Mouse (Mus musculus) heart, embryonic 16.5 days (tissue): Measurements from ENCODE around the gene Dst. TPM values are rescaled to one million over a fixed set of nuclear protein-coding genes. Genes with fewer than 3 reads are reported as not detected.
"Not testable (repeated sequence)": the region's sequence is repeated elsewhere in the genome, so short reads cannot be mapped to it uniquely, and the experiment has no call there.

Source experiments
- ATAC-seq: fragments of 200-750 bp; cut with Nextera tagmentation; replicated peaks from 2 replicates; pipeline ENCODE4 v1.8.0; 2017; ENCODE audit warnings: moderate number of reproducible peaks; ENCODE audit not compliant: insufficient read depth, low FRiP score; ENCODE audit errors: extremely low read depth
- H3K27ac ChIP-seq: fragments of 300-500 bp; sonication (generic); 2 replicates; pipeline ENCODE4 v1.5.1; 2014; ENCODE audit warnings: mild to moderate bottlenecking, low read length, control low read depth, moderate library complexity
- H3K27me3 ChIP-seq: fragments of 300-500 bp; sonication (generic); 2 replicates; pipeline ENCODE4 v1.6.1; 2014; ENCODE audit warnings: low read length, mixed read lengths; ENCODE audit not compliant: control insufficient read depth, insufficient read depth
- H3K36me3 ChIP-seq: fragments of 300-500 bp; sonication (generic); 2 replicates; pipeline ENCODE4 v1.6.1; 2014; ENCODE audit not compliant: control insufficient read depth, insufficient read depth
- H3K4me1 ChIP-seq: fragments of 300-500 bp; sonication (generic); 2 replicates; pipeline ENCODE4 v1.6.1; 2014; ENCODE audit warnings: low read length, mixed read lengths; ENCODE audit not compliant: control insufficient read depth, insufficient read depth
- H3K4me2 ChIP-seq: fragments of 300-500 bp; sonication (generic); 2 replicates; pipeline ENCODE4 v1.6.1; 2014; ENCODE audit warnings: low read depth, mild to moderate bottlenecking, control low read depth, low read length
- H3K4me3 ChIP-seq: fragments of 300-500 bp; sonication (generic); 2 replicates; pipeline ENCODE4 v1.5.1; 2014; ENCODE audit warnings: mild to moderate bottlenecking, control low read depth, low read length
- H3K9ac ChIP-seq: fragments of 300-500 bp; sonication (generic); 2 replicates; pipeline ENCODE4 v1.6.1; 2014; ENCODE audit warnings: low read length, control low read depth
- H3K9me3 ChIP-seq: fragments of 300-500 bp; sonication (generic); replicated peaks from 2 replicates; pipeline ENCODE4 v1.6.1; 2016; ENCODE audit warnings: low read length; ENCODE audit not compliant: control insufficient read depth
- WGBS: fragments of 180-500 bp; shearing (Covaris S2); extraction: QIAGEN DNeasy Blood & Tissue Kit; methylation state at CpG from one replicate; pipeline ENCODE4 v1.1.7; 2014; 5-methylcytosine and 5-hydroxymethylcytosine counted together
- polyA plus RNA-seq: library from polyadenylated mRNA; unstranded; fragments of >200 nt; fragmentation: Nextera tagmentation; extraction: Ambion mirVana; gene quantifications from 2 replicates; pipeline ENCODE4 v1.2.1, GENCODE M21; 2015

The Dst gene
- polyA plus RNA-seq, 1 experiment from 2014 or later: 23.1 TPM

DNA sequence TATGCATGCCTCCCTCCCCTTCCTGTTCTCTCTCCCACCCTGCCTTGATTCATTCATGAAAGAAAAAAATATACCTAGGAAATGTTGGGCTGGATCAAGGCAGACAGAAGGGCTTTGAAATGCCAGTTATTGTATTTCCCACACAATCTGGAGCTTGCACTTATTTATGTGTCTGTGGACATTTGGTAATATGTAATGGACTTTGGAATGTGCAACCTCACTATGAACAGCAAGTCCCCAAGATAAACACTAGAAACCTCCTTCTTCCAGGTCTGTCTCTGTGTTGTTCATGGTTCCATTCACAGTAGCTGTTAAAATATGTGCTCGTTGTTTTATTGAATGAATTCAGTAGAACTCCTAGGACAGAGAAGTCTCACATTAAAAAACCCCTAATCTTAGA is 153.8 kb downstream of the Dst start:
- H3K36me3 ChIP-seq: no peaks in the 10 kb centered on the region
- no peak overlapping the region for H3K27ac ChIP-seq
- no peaks in the 10 kb centered on the region for H3K27me3 ChIP-seq
- no peak overlapping the region for H3K4me3 ChIP-seq
- H3K4me2 ChIP-seq: no peak overlapping the region
- peaks cover 10% of the 10 kb centered on the region for H3K4me1 ChIP-seq
- no peak overlapping the region for H3K9ac ChIP-seq
- H3K9me3 ChIP-seq: no peaks in the 10 kb centered on the region
- ATAC-seq: no peak
- 69% methylated on average over 1 of the region's 1 CpGs for WGBS

DNA sequence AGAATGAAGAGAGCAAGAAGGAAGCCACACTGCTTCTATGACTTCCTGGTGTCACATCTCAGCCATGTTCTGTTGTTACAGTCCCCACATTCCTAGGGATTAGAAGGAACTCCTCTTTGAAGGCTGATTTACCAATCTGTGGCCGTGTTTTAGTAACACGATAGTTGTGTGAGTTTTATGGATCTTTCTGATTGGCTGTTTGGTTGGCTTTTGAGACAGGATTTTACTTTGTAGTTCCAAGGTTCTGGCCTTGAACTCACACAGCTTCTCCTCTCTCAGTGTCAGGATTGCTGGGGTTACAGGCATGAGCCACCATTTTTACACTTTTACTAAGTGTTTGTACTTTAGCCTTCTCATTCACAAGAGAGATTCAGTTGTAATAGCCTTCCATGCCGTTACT is 155.9 kb downstream of the Dst start:
- 78% methylated on average over 3 of the region's 3 CpGs for WGBS
- no peak for ATAC-seq

DNA sequence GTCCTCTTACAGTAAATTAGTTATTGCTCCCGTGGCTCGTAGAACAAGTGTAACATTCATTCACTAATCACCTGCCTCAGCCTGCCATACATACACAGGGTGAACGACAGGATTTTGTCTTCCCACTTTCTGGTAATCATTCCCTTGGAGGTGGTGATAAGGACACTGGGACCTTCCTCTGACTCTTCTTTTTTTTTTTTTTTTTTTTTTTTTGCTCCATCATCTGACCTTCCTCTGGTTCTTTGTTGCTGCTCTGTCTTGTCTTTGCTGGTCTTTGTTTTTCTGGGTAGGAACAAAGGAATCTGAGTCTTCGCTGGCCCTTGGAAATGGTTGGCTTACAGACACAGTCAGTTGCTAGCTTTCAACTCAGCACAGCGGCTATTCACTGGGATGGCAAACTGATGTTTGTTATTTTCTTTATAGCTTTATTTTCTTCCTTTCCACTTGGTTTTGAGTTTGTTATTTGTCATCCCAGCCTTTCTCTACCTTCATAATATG is 157.6 kb downstream of the Dst start:
- Histone ChIP-seq H3K4me2 (no peak overlapping the region), H3K27me3 (no peaks in the 10 kb centered on the region), H3K4me1 (peaks cover 14% of the 10 kb centered on the region), H3K9ac (no peak overlapping the region), H3K4me3 (no peak overlapping the region), H3K9me3 (no peaks in the 10 kb centered on the region), H3K27ac (no peak overlapping the region), H3K36me3 (no peaks in the 10 kb centered on the region)
- no peak for ATAC-seq
- 58% methylated on average over 5 of the region's 5 CpGs for WGBS

More for the DNA sequence above, 155.9 kb downstream of the Dst start:
- Histone ChIP-seq H3K4me2 (no peak overlapping the region), H3K9me3 (no peaks in the 10 kb centered on the region), H3K9ac (no peak overlapping the region), H3K4me3 (no peak overlapping the region), H3K4me1 (peaks cover 10% of the 10 kb centered on the region), H3K27ac (no peak overlapping the region), H3K27me3 (no peaks in the 10 kb centered on the region), H3K36me3 (no peaks in the 10 kb centered on the region)

DNA sequence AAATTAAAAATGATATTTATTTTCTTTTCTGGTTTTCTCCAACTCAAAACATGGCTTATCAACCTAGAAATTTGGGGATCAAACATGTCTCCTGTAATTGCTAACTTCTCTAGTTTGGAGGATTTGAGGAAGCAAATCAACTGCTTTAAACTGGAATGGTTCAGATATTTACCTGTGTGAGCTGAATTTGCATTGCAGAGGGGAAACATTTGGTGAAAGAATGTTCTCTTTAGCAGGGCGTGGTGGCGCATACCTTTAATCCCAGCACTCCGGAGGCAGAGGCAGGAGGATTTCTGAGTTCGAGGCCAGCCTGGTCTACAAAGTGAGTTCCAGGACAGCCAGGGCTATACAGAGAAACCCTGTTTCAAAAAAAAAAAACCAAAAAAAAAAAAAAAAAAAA is 158.4 kb downstream of the Dst start:
- H3K9me3 ChIP-seq, ATAC-seq, H3K27me3 ChIP-seq, H3K36me3 ChIP-seq, H3K27ac ChIP-seq, H3K4me2 ChIP-seq, H3K4me3 ChIP-seq, H3K9ac ChIP-seq: not testable (repeated sequence)
- peaks cover 18% of the 10 kb centered on the region for H3K4me1 ChIP-seq
- 91% methylated on average over 4 of the region's 4 CpGs for WGBS

DNA sequence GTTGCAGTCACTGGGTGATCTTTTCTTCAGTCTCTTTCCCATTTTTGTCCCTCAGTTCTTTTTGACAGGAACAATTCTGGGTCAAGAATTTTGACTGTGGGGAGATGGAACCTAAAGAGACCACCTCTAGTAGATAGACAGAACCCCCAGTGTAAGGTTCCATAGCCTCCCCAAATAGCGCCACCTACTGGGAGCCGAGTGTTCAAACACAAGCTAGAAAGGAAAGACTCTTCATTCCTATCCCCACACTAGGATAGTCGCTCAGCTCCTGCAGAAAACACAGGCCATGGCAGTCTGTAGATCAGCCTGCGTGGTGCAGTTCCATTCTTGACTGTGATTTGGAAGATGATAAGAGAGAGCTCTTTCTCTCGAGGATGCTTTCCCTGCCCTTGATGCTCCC is 160.3 kb downstream of the Dst start:
- ATAC-seq: no peak
- no peaks in the 10 kb centered on the region for H3K27me3 ChIP-seq
- no peaks in the 10 kb centered on the region for H3K9me3 ChIP-seq
- no peak overlapping the region for H3K4me3 ChIP-seq
- no peaks in the 10 kb centered on the region for H3K36me3 ChIP-seq
- no peak overlapping the region for H3K9ac ChIP-seq
- peaks cover 28% of the 10 kb centered on the region for H3K4me1 ChIP-seq
- WGBS: 49% methylated on average over 5 of the region's 5 CpGs
- no peak overlapping the region for H3K27ac ChIP-seq
- no peak overlapping the region for H3K4me2 ChIP-seq

DNA sequence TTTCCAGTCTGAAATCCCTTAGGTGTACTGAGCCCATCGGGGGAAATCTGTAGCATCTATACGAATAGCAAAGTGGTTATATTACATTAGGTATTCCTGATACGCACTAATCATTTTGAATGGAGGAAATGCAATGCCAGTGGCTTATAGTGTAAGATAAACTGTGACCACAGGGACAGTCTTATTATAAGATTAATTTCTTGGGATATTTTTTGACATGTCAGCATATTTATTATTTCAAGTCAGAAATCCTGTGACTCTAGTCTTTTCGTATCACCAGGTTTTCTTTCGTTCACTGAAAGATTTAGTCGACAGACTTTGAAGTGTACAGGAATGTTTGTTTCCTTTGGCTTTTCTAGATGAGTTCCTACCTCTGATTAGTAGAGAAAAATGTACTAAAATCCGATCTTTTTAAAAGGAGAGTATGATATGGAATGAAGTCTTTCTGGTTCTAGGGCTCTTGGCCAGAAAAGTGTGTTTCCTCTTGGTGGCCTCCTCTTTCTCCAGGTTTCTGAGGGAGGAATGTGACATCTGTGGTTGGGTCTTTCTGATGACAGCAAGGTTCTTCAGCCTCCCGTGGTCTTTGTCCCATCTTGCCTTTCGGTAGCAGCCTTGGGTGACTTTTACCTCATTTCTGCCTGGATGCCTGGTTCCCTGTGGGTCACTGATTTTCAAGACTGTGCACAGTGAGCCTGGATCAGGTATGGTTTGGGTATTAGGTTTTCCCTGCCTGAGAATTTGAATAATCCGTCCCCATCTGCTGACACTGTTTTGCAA is 161.7 kb downstream of the Dst start:
- Histone ChIP-seq H3K4me3 (no peak overlapping the region), H3K36me3 (no peaks in the 10 kb centered on the region), H3K9me3 (no peaks in the 10 kb centered on the region), H3K9ac (no peak overlapping the region), H3K4me2 (no peak overlapping the region), H3K27ac (no peak overlapping the region), H3K4me1 (peaks cover 42% of the 10 kb centered on the region), H3K27me3 (no peaks in the 10 kb centered on the region)
- 78% methylated on average over 10 of the region's 10 CpGs for WGBS
- no peak for ATAC-seq

DNA sequence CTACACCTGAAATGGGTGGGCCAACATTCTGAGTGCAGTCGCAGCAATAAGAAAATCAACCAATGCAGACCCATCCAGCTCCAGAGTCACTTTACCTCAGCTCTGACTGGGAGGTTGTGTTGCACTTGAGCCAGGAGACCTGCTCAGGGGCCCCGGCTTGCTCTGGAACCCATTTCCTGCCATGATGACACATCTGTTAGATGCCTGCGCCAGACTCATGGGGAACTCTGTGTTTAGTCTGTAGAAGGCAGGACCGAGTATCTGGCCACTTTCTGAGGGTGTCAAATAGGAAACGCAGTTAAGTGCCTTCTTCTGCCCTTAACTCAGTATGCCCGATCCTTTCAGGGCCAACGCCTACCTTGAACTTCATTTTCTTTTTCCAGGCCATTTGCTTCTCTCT is 162.4 kb downstream of the Dst start:
- no peak overlapping the region for H3K9ac ChIP-seq
- no peaks in the 10 kb centered on the region for H3K36me3 ChIP-seq
- H3K27ac ChIP-seq: no peak overlapping the region
- H3K4me3 ChIP-seq: no peak overlapping the region
- H3K4me1 ChIP-seq: peaks cover 46% of the 10 kb centered on the region
- no peaks in the 10 kb centered on the region for H3K9me3 ChIP-seq
- H3K4me2 ChIP-seq: no peak overlapping the region
- WGBS: 45% methylated on average over 7 of the region's 7 CpGs
- no peaks in the 10 kb centered on the region for H3K27me3 ChIP-seq
- no peak for ATAC-seq

DNA sequence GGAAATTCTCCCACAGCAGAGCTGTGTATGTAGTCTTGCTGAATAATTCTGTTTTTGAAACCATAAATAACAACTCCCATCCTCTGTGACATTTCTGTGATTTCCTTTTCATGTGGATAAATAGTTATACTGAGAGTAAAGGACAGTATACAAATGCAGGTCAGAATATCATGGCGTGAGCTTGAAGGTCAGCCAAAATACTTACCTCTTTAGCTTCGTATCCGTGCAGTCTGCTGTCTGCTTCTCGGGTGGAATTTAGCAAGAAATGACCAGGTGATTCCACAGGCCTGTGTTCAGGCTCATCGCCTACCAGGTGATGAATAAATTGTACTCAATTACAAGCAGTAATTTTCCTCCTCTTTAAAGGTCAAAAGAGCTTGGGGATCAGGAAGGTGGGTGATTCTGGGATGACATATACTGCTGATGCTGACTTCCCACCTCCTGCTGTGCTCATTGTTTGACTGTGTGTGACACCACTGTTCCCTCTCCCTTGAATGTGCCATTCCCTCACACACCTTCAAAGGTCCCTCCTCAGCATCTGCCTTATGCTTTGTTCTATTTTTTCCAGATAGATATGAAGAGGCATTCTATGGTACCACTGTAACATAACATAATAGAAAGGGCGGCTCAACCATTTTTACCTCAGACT is 163.1 kb downstream of the Dst start:
- no peak overlapping the region for H3K9ac ChIP-seq
- H3K4me1 ChIP-seq: peaks cover 46% of the 10 kb centered on the region
- ATAC-seq: no peak
- H3K4me3 ChIP-seq: no peak overlapping the region
- 52% methylated on average over 6 of the region's 6 CpGs for WGBS
- H3K27me3 ChIP-seq: no peaks in the 10 kb centered on the region
- no peaks in the 10 kb centered on the region for H3K9me3 ChIP-seq
- peak overlapping the region; percentile 63 for H3K27ac ChIP-seq
- no peaks in the 10 kb centered on the region for H3K36me3 ChIP-seq
- H3K4me2 ChIP-seq: no peak overlapping the region

DNA sequence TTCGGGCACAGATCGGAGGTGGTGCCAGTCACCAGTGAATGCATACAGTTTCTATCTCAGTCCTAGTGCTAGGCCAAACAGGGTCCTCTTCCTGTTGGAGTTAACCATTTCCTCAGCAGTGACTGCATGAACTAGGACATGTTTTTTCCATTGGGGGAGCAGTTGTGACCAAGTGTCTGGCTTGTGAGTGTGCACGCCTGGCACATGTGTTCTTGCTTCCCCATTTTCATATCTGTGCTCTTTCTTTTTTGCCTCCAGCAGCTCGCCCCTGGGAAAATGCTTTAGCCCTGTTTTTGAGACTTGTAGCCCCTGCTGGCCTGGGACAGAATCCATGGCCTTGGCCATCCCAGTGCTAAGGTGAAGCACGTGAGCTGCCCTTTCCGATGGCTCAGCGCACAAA is 164.2 kb downstream of the Dst start:
- H3K4me3 ChIP-seq: no peak overlapping the region
- H3K4me2 ChIP-seq: no peak overlapping the region
- no peak overlapping the region for H3K9ac ChIP-seq
- WGBS: 79% methylated on average over 7 of the region's 7 CpGs
- H3K27ac ChIP-seq: no peak overlapping the region
- H3K9me3 ChIP-seq: no peaks in the 10 kb centered on the region
- H3K27me3 ChIP-seq: no peaks in the 10 kb centered on the region
- H3K4me1 ChIP-seq: peaks cover 53% of the 10 kb centered on the region
- no peaks in the 10 kb centered on the region for H3K36me3 ChIP-seq
- no peak for ATAC-seq
